Mouse (Mus musculus) intestine, embryonic 16.5 days (tissue): ENCODE data around the gene Epb41l5. TPM values are rescaled to one million over a fixed set of nuclear protein-coding genes. Genes with fewer than 3 reads are reported as not detected.

Experiments used
- ATAC-seq: fragments of 200-750 bp; cut with Nextera tagmentation; 2 replicates; pipeline ENCODE4 v1.8.0; 2017; ENCODE audit warnings: moderate TSS enrichment, moderate library complexity
- H3K27ac ChIP-seq: fragments of 300-500 bp; sonication (generic); 2 replicates; pipeline ENCODE4 v1.5.1; 2014; ENCODE audit warnings: mild to moderate bottlenecking, low read length
- H3K27me3 ChIP-seq: fragments of 300-500 bp; sonication (generic); replicated peaks from 2 replicates; pipeline ENCODE4 v1.6.1; 2014; ENCODE audit warnings: low read length, control low read depth, mixed read lengths; ENCODE audit not compliant: control insufficient read depth, insufficient read depth
- H3K36me3 ChIP-seq: fragments of 300-500 bp; sonication (generic); 2 replicates; pipeline ENCODE4 v1.6.1; 2014; ENCODE audit warnings: low read length, control low read depth; ENCODE audit not compliant: control insufficient read depth, insufficient read depth
- H3K4me1 ChIP-seq: fragments of 300-500 bp; sonication (generic); 2 replicates; pipeline ENCODE4 v1.6.1; 2014; ENCODE audit warnings: low read length, control low read depth, mixed read lengths; ENCODE audit not compliant: control insufficient read depth, insufficient read depth
- H3K4me2 ChIP-seq: fragments of 300-500 bp; sonication (generic); 2 replicates; pipeline ENCODE4 v1.6.1; 2014; ENCODE audit warnings: low read depth, low read length, control low read depth
- H3K4me3 ChIP-seq: fragments of 300-500 bp; sonication (generic); 2 replicates; pipeline ENCODE4 v1.5.1; 2014; ENCODE audit warnings: mild to moderate bottlenecking, low read length
- H3K9ac ChIP-seq: fragments of 300-500 bp; sonication (generic); 2 replicates; pipeline ENCODE4 v1.6.1; 2014; ENCODE audit warnings: low read depth, low read length
- H3K9me3 ChIP-seq: fragments of 300-500 bp; sonication (generic); 2 replicates; pipeline ENCODE4 v1.6.1; 2016; ENCODE audit warnings: low read length, control low read depth; ENCODE audit not compliant: control insufficient read depth
- WGBS: fragments of 180-500 bp; shearing (Covaris S2); extraction: QIAGEN DNeasy Blood & Tissue Kit; methylation state at CpG from one replicate; pipeline ENCODE4 v1.1.7; 2014; 5-methylcytosine and 5-hydroxymethylcytosine counted together
- polyA plus RNA-seq: library from polyadenylated mRNA; unstranded; fragments of >200 nt; fragmentation: Nextera tagmentation; extraction: Ambion mirVana; gene quantifications from 2 replicates; pipeline ENCODE4 v1.2.1, GENCODE M21; 2015

Gene Epb41l5
- polyA plus RNA-seq, 1 experiment from 2014 or later, result 36.3 TPM

DNA sequence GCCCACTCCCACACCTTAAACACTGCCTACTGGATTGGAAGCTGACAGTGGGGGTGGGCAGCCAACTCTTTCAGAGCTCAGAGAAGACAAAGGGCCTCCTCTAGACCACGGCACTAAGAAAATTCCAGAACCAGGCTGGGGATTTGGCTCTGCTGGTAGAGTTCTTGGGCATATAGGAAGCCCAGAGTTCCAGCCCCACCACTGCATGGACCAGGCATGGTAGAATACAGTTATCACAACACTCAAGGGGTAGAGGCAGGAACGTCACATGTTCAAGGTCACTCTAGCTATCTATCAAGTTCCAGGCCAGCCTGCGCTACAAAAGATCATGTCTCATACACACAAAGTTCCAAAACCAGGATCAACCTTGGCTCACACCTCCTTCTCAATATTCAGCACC is 145.6 kb downstream of the Epb41l5 start:
- Histone ChIP-seq H3K4me2 (peak overlapping the region; percentile 76), H3K4me1 (peaks cover 34% of the 10 kb centered on the region), H3K36me3 (peaks cover 6% of the 10 kb centered on the region; the same call in 1 of the 2 replicates), H3K27me3 (no peaks in the 10 kb centered on the region), H3K27ac (peak overlapping the region; percentile 87; the same call in 1 of the 2 replicates), H3K9ac (peak overlapping the region; percentile 91), H3K4me3 (peak overlapping the region; percentile 85), H3K9me3 (no peaks in the 10 kb centered on the region)
- no peak for ATAC-seq
- WGBS, result 55% methylated on average over 3 of the region's 3 CpGs

DNA sequence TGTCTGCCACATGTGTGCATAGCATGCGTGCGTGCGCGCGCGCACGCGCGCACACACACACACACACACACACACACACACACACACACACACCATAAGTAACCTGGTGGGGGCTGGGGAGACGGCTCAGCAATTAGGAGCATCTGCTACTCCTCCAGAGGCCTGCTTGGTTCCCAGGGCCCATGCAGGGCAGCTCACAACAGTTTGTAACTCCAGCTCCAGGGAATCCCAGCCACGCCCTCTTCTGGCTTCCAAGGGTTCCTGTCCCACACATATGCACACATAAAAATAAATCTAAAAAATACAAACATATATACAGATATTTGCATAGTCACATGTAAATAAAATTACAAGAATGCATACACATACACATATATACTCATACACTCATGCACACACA is 146.1 kb downstream of the Epb41l5 start:
- H3K36me3 ChIP-seq, result peaks cover 6% of the 10 kb centered on the region; the same call in 1 of the 2 replicates
- H3K4me2 ChIP-seq, result peak overlapping the region; percentile 76
- peaks cover 35% of the 10 kb centered on the region for H3K4me1 ChIP-seq
- no peak overlapping the region for H3K27ac ChIP-seq
- no peaks in the 10 kb centered on the region for H3K9me3 ChIP-seq
- ATAC-seq, result no peak
- WGBS, result 86% methylated on average over 11 of the region's 11 CpGs
- H3K9ac ChIP-seq, result peak overlapping the region; percentile 91
- no peaks in the 10 kb centered on the region for H3K27me3 ChIP-seq
- H3K4me3 ChIP-seq, result peak overlapping the region; percentile 85

- Histone ChIP-seq H3K9me3 (no peaks in the 10 kb centered on the region), H3K4me3 (no peak overlapping the region), H3K4me1 (peaks cover 35% of the 10 kb centered on the region), H3K36me3 (peaks cover 6% of the 10 kb centered on the region; the same call in 1 of the 2 replicates), H3K9ac (no peak overlapping the region), H3K4me2 (no peak overlapping the region), H3K27ac (no peak overlapping the region), H3K27me3 (no peaks in the 10 kb centered on the region)
- 70% methylated on average over 8 of the region's 8 CpGs for WGBS
- no peak for ATAC-seq
Observed at GRCm38 (mm10) chr1:119501881-119502280, 146.9 kb downstream of the Epb41l5 start.

DNA sequence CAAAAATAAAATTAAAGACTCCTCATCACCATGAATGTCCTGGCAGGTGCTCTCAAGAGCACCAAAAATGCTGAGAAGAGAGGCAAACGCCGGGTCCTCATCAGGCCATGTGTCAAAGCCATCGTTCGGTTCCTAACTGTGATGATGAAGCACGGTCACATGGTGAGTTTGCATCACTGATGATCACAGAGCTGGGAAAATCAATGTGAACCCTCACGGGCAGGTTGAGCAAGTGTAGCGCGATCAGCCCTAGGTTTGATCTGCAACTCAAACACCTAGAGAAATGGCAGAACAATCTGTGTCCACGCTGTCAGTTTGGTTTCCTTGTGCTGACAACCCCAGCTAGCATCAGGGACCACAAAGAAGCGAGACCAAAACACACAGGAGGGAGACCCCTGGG is 149.3 kb downstream of the Epb41l5 start:
- no peak overlapping the region for H3K4me2 ChIP-seq
- 85% methylated on average over 10 of the region's 10 CpGs for WGBS
- H3K9me3 ChIP-seq, result no peaks in the 10 kb centered on the region
- no peak for ATAC-seq
- peaks cover 6% of the 10 kb centered on the region; the same call in 1 of the 2 replicates for H3K36me3 ChIP-seq
- H3K27ac ChIP-seq, result no peak overlapping the region
- peaks cover 28% of the 10 kb centered on the region for H3K4me1 ChIP-seq
- H3K9ac ChIP-seq, result no peak overlapping the region
- H3K27me3 ChIP-seq, result no peaks in the 10 kb centered on the region
- no peak overlapping the region for H3K4me3 ChIP-seq

DNA sequence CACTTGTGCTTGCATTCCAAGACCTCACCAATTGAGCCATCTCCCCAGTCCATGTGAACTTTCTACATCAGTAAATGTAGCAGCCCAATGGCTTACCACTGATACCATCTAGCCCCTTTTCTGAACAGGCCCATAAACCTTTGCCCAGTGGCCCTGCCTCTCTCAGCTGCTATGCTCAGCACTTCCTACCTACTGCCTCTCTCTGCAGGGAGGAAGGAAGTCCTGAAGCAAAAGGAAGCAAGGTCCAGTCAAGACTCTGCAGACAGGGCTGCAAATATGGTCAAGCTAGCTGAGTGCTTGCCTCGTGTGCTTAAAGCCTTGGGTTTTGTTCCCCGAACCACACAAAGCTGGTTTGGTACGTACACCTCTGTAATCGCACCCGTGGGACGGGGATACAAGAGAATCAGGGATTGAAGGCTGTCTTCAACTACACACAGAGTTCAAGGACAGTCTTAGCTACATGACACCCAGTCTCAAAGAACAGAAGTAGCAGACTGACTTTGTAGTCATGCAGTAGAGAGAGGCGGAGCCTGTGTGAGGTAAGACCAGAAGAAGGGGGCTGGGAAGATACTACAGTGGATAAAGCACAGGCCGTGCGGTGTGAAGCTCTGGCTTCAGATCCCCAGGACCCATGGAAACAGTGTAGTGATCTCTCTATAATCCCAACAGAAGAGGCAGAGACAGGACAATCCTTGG is 150.1 kb downstream of the Epb41l5 start:
- WGBS, result 81% methylated on average over 9 of the region's 9 CpGs
- H3K27me3 ChIP-seq, result no peaks in the 10 kb centered on the region
- H3K36me3 ChIP-seq, result peaks cover 6% of the 10 kb centered on the region; the same call in 1 of the 2 replicates
- H3K4me3 ChIP-seq, result no peak overlapping the region
- no peak overlapping the region for H3K9ac ChIP-seq
- H3K27ac ChIP-seq, result peak overlapping the region; percentile 59
- peak; percentile 83 for ATAC-seq
- peaks cover 30% of the 10 kb centered on the region for H3K4me1 ChIP-seq
- no peaks in the 10 kb centered on the region for H3K9me3 ChIP-seq
- no peak overlapping the region for H3K4me2 ChIP-seq

- WGBS, result 79% methylated on average over 5 of the region's 5 CpGs
- H3K9me3 ChIP-seq, result no peaks in the 10 kb centered on the region
- ATAC-seq, result no peak
- no peak overlapping the region for H3K4me2 ChIP-seq
- peaks cover 6% of the 10 kb centered on the region; the same call in 1 of the 2 replicates for H3K36me3 ChIP-seq
- no peaks in the 10 kb centered on the region for H3K27me3 ChIP-seq
- H3K9ac ChIP-seq, result no peak overlapping the region
- H3K4me3 ChIP-seq, result no peak overlapping the region
- H3K4me1 ChIP-seq, result peaks cover 25% of the 10 kb centered on the region
- no peak overlapping the region for H3K27ac ChIP-seq
Observed at GRCm38 (mm10) chr1:119497346-119498004, 151.3 kb downstream of the Epb41l5 start.

GRCm38 (mm10) chr1:119495396-119495775 is 153.4 kb downstream of the Epb41l5 start:
- Histone ChIP-seq H3K27ac (no peak overlapping the region), H3K4me1 (peaks cover 37% of the 10 kb centered on the region), H3K9ac (no peak overlapping the region), H3K9me3 (no peaks in the 10 kb centered on the region), H3K27me3 (no peaks in the 10 kb centered on the region), H3K36me3 (0 out of 2 replicates have a peak, but pooled peaks cover 2% of the 10 kb centered on the region), H3K4me3 (no peak overlapping the region), H3K4me2 (no peak overlapping the region)
- 82% methylated on average over 6 of the region's 6 CpGs for WGBS
- no peak for ATAC-seq

Other genes with a start within 250 kb of the Epb41l5 start
- 0.16 and 0.18 TPM in 2 replicates for gene Inhbb, start 226.8 kb downstream of the Epb41l5 start, polyA plus RNA-seq
- 203 and 218 TPM in 2 replicates for gene Ralb, start 144.2 kb downstream of the Epb41l5 start, polyA plus RNA-seq
- 27.2 and 27.7 TPM in 2 replicates for gene Tmem185b, start 122.8 kb downstream of the Epb41l5 start, polyA plus RNA-seq
- 2.8 and 2.9 TPM in 2 replicates for gene Ptpn4, start 188.6 kb upstream of the Epb41l5 start, polyA plus RNA-seq